Mouse (Mus musculus) embryonic facial prominence, embryonic 14.5 days (tissue): ENCODE measurements around the gene Sdr9c7. TPM values are rescaled to one million over a fixed set of nuclear protein-coding genes. Genes with fewer than 3 reads are reported as not detected.

Experiments used
- polyA plus RNA-seq: library from polyadenylated mRNA; unstranded; fragments of >200 nt; fragmentation: Nextera tagmentation; extraction: Ambion mirVana; gene quantifications from 2 replicates; pipeline ENCODE4 v1.2.1, GENCODE M21; 2014

The Sdr9c7 gene
- polyA plus RNA-seq, 1 experiment from 2014 or later = 1.1 TPM

Other genes with a start within 250 kb of the Sdr9c7 start
- gene Nemp1, start 231.6 kb upstream of the Sdr9c7 start, polyA plus RNA-seq = 10.5 and 11.2 TPM in 2 replicates
- 15.2 and 16.1 TPM in 2 replicates for gene Nab2, start 229.9 kb upstream of the Sdr9c7 start, polyA plus RNA-seq
- gene Myo1a, start 193.3 kb upstream of the Sdr9c7 start, polyA plus RNA-seq = 0.75 and 1.2 TPM in 2 replicates
- 0.54 TPM in 1 of 2 replicates, not detected in the other for gene Tac2, start 174.0 kb upstream of the Sdr9c7 start, polyA plus RNA-seq
- gene Zbtb39, start 159.0 kb upstream of the Sdr9c7 start, polyA plus RNA-seq = 3.1 and 3.7 TPM in 2 replicates
- gene Gpr182, start 146.8 kb upstream of the Sdr9c7 start, polyA plus RNA-seq = 0.63 and 0.67 TPM in 2 replicates
- 0.10 and 0.11 TPM in 2 replicates for gene Rdh1, start 138.8 kb upstream of the Sdr9c7 start, polyA plus RNA-seq
- 0.29 TPM in 1 of 2 replicates, not detected in the other for gene Rdh16f1, start 138.7 kb upstream of the Sdr9c7 start, polyA plus RNA-seq
- gene Rdh9, start 122.1 kb upstream of the Sdr9c7 start, polyA plus RNA-seq = 0.38 TPM in 1 of 2 replicates, not detected in the other
- gene Rdh16, start 97.4 kb upstream of the Sdr9c7 start, polyA plus RNA-seq = not detected in 2 replicates
- gene Rdh19, start 48.6 kb upstream of the Sdr9c7 start, polyA plus RNA-seq = not detected in 2 replicates
- not detected in 2 replicates for gene Rdh16f2, start 32.0 kb upstream of the Sdr9c7 start, polyA plus RNA-seq
- not detected in 2 replicates for gene Rdh7, start 9.7 kb upstream of the Sdr9c7 start, polyA plus RNA-seq
- 0.75 TPM in 1 of 2 replicates, not detected in the other for gene Hsd17b6, start 109.1 kb downstream of the Sdr9c7 start, polyA plus RNA-seq
- gene Prim1, start 116.7 kb downstream of the Sdr9c7 start, polyA plus RNA-seq = 61.6 and 69.4 TPM in 2 replicates
- gene Naca, start 137.1 kb downstream of the Sdr9c7 start, polyA plus RNA-seq = 847 and 859 TPM in 2 replicates
- 450 and 475 TPM in 2 replicates for gene Ptges3, start 160.4 kb downstream of the Sdr9c7 start, polyA plus RNA-seq
- gene Atp5b, start 184.8 kb downstream of the Sdr9c7 start, polyA plus RNA-seq = 2,069 and 2,210 TPM in 2 replicates
- 15.7 and 18.8 TPM in 2 replicates for gene Baz2a, start 193.1 kb downstream of the Sdr9c7 start, polyA plus RNA-seq